Mouse (Mus musculus): ENCODE results near the gene Cetn4.

Cetn4 gene

DNA sequence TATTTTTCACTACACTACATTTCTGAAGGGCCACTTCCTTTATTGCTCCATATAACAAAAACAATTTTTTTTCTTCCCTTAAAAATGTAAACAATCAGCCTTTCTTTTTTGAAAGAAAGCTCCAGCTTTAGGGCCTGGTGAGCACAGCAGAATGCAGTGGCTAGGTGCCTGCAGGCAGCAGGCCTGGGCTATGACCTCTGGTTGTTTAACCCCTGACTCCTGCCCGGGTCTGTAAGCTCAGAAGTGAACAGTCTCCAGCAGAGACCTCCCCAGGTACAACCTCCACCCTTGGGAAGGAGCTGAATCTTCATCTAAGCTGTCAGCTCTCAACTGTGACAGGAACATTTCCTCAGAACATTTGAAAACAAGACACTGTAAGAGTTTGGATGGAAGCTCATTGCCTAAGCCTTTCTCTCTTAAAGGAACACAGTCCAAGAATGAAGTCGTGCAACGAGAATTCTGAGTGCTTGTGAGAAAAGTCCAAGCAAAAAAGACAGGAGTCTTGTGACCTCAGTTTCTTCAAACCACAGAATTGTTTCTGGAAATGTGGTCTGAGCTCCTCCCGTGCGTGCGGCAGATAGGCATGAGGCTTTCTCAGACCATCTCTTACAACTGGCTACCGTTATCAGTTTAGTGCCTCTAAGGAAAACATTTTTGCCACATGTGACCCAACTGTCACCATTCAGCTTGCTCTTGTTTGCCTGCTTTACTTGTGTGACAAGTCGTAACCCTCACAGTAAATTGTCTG is 8.9 kb downstream of the Cetn4 start:
- in situ Hi-C loops (cut with MboI, MseI) = loop anchor here (25.0 kb wide), 1 partner anchor 359 kb away; no protein-coding TSS in a partner anchor

DNA sequence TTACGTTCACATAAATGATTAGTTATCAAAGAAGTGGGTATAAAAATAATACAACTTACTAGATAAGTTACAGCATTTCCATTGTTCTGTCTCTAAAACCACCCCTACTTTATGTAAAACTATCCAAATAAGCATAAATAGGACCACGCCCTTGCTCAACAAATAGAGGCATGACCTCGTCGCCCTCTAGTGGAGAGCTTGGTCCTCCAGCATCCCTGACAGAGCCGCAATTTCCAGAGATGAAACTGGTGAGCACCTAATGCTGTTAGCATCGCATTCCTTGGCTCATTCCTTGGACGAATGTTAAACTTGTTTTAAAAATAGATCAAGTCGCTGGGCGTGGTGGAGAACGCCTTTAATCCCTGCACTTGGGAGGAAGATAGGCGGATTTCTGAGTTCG is 9.8 kb downstream of the Cetn4 start:
- in situ Hi-C loops (cut with MboI, MseI) = loop anchor here (25.0 kb wide), 1 partner anchor 360 kb away; no protein-coding TSS in a partner anchor

DNA sequence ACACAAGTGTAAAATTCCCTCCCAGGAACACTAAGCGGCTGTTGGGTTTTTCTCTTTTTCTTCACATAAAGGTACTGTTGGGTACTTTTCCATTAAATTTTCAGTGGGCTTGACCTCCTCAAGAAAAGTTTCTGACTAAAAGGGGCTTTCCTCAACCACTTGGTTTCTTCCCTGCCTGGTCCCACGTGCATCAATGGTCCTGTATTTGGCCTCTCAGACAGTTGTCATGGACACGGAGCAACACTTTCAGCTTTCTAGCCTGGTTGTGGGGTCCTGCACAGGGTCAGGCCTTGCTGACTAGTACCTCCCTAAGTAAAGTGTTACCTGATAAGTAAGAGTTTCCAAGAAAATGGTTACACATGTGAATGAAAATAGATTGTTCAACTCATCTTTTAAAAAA is 13.0 kb downstream of the Cetn4 start:
- in situ Hi-C loops (cut with MboI, MseI) = loop anchor here (5.0 kb wide), 1 partner anchor 92 kb away; no protein-coding TSS in a partner anchor

DNA sequence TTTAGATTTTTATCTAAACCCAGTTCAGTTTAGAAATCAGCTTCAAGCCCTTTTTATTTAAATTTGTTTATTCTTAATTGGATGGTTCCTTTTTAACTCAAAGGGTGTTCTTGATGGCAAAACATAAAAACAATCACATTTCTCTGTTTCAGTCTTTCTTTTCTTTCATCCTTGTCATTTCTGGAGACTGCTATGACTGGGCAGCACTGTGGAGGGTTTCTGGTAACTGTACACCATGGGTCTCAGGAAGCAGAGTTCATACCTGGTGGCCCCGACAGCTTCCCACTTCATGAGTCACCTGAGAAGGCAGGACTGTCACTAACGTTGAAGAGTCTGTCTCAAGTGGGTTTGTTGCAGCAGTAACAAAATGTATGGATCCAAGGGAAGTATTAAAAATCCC is 19.9 kb downstream of the Cetn4 start:
- in situ Hi-C loops (cut with MboI, MseI) = no loop called here

DNA sequence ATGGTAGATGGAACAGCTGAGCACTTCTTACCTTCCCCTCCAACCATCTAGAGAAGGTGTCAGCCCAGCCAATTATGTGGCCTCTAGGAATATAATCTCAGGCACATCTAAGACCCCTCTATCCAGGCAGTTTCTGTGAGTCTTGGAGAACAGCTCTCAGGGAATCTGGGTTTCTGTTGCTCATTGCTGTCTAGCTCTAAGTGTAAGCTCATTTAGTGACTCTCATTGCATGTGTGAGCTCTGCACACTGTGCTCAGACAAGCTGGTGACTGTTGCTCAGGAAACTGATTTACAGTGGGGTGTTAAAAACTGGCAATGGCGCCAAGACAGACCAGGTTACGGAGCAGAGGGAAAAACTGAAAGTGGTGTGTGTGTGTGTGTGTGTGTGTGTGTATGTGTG is 20.6 kb downstream of the Cetn4 start:
- in situ Hi-C loops (cut with MboI, MseI) = no loop called here

DNA sequence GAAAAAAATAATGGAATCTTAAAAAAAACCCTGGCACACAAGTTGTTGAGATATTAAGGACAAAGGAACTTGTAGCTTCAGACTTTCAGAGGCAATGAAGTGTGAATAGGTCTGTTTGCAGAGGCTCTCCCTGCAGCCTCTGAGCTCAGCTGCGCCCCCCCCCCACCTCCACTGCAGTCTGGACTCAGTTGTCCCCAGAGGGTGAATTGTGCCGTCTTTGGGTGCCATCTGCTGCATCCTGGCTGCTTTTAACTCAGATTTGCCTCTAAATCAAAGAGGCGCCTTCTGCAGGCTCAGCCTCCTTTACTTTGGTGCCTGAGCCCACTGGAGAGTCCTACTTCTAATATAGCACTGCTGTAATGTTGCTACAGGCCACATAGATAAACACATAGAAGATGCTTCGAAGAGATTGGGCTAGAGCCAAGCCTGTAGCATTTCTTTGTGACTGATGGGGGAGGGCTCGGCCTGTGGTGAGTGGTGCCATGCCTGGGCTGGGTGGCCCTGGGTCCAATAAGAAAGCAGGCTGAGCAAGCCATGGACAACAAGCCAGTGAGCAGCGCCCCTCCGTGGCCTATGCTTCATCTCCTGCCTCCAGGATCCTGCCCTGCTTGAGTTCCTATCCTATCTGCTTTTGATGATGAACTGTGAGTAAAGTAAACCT is 21.5 kb downstream of the Cetn4 start:
- in situ Hi-C loops (cut with MboI, MseI) = no loop called here

DNA sequence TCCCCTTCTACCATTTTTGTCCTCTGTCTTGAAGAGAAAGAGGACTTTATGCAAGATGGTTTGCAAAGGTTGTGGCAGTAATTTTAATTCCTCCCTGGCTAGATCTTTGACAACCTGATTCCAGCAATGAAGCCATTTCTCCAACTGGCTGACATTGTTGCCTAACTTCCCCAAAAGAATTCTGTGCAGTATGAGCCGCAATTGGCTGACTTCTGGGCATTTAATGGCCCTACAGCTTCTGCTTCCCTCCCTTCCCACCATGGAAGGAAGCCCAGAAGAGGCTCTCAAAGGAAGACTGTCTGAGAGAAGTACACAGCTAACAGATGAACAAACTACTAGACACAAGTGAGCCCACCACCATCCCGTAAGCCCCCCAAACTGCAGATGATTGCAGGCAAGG is 23.3 kb downstream of the Cetn4 start:
- in situ Hi-C loops (cut with MboI, MseI) = no loop called here

DNA sequence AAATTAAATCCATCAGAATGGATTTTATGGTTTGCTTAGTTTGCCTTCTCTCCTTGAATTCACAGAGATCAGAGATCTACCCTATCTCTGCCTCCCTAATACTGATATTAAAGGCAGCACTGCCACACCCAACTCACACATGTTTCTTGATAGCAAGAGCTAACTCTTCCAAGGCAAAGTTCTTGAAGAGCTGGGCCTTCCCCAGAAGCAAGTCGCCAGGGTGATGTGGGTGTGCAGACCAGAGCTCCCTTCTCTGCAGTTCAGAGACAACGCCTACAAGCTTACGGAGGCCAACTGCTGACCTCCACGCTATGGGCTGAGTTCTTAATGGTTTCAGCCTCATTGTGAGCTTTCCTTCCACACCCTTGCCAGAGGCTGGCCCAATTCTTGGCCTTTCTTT is 29.3 kb downstream of the Cetn4 start:
- in situ Hi-C loops (cut with MboI, MseI) = loop anchor here (5.0 kb wide), 1 partner anchor 151 kb away; no protein-coding TSS in a partner anchor

DNA sequence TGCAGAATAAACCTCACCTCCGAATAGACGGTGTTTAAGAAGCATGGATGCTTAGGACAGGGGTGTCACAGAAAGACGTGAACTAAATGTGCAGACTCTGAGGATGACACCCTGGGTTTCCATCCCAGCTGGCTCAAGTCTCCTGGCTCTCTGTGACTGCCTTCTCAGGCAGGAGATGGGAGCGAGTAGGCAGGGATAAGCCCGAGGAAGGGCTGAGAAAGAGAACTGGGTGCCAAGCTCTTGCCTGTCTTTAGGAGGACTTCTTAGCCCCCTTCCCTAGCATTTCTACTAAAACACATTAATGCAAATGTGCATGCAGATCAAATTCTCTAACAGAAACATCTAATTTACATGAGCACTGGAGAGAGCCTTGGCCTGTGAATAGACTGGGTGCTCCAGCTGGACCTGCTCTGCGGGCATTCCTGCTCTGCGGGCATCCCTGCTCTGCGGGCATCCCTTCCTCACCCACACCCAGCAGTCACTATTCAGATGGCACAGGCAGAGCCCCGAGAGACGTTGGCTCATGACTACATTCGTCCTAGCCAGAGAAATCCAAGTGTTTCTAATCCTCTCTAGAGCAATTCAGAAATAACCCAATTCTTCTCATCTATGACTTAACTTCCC is 30.1 kb downstream of the Cetn4 start:
- in situ Hi-C loops (cut with MboI, MseI) = loop anchor here (5.0 kb wide), 1 partner anchor 150 kb away; no protein-coding TSS in a partner anchor

DNA sequence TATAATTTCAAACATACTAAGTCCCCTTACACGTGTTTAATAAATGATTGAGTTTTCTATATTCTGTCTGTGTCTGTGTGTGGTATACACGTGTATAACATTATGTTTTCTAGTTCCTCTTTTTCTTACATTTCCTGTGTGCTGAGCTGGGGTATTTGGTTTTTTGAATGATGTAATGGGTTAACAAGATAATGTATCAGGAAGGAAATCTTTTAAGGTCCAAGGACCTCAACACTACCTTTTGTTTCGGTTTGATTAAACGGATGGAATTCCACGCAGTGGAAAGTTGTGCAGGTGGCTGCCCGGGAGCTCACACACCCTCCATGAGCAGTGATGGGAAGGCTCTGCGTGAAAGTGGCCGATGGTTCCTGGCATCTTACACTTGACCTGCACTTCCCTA is 31.6 kb downstream of the Cetn4 start:
- in situ Hi-C loops (cut with MboI, MseI) = loop anchor here (5.0 kb wide), 1 partner anchor 149 kb away; no protein-coding TSS in a partner anchor

DNA sequence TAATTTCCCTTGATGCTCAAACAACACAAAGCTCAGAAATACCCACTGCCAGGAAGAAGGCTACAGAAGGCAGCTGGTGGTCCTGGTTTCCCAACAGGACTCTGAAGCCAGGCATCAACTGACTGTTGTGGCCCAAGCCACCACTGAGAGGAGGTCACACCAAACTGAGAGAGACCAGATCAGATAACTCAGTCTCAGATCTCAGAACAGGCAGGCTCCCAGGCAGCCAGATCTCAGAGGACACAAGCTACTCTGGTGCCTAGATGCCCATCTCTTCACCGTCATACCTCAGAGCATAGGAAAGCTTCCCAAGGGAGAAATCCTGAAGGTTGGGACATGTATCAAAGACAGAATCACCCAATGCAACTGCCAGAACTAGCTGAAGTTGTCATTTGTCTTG is 32.3 kb downstream of the Cetn4 start:
- in situ Hi-C loops (cut with MboI, MseI) = loop anchor here (5.0 kb wide), 1 partner anchor 148 kb away; no protein-coding TSS in a partner anchor

DNA sequence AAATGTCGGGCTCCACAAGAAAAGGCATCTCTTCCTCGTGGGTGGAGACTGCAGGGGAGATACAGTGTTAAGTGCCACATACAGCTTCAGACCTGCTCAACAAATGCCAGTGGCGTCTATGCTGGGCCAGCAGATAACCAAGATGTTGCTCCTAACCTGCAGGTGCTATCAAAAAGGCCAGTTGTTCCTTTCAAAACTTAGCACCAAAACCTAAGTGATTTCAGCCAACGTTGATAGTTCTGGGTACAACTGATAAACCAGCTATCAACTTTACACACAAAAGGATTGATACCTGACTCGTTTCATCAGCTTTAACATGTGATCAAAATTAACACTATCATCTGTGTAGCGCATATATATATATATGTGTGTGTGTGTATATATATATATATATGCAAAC is 37.8 kb downstream of the Cetn4 start:
- in situ Hi-C loops (cut with MboI, MseI) = no loop called here

DNA sequence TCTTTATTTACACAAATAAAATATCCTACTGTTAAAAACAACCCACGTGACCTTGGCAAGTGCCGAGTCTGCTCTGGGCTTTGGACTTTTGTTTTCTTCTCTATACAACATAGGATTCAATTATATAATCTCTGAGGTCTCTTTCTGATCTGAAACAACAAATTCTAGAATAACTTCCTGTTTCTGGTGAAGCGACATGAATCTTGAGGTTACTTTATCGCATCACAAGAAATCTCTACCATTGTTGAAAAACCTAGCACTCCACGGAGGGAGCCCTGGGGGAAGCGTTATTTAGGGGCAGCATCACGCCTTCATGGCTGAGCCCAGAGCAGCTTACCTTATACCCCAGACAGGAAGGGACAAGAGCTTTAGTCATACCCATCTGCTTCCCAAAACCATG is 39.4 kb downstream of the Cetn4 start:
- in situ Hi-C loops (cut with MboI, MseI) = no loop called here

DNA sequence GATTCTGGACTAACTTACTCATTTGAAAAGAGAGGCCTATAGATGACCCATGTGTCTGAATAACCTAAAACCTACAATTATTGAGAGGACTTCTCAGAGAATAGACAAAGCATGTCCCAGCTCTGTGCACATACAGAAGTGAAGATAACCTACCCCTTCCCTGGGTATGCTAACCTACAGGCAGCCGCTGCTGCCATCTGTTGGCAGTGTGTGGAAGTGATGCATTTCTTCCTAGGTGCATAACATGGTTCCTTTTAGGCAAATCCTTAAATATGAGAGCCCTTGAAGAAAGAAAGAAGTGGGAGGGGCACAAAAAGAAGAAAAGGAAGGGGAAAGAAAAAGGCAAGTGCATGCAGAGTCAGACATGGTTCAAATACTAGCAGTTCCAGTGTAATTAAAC is 41.3 kb downstream of the Cetn4 start:
- in situ Hi-C loops (cut with MboI, MseI) = no loop called here

DNA sequence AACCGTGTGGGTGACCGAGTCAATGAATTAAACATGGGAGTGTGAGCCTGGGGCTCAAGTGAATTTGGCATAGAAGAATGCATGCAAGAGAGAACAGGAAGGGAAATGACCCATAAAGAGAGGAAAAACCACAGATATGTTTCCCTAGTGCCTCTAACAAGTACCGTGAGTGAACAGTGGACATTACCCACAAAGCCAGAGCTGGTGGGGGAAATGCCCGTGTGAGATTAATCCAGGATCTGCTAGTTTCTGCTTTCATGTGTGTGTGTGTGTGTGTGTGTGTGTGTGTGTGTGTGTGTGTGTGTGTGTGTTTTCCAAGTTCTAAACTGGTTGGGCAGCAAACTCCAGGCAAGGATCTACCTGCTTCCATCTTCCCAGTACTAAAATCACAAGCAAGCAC is 42.6 kb downstream of the Cetn4 start:
- in situ Hi-C loops (cut with MboI, MseI) = loop anchor here (5.0 to 10.0 kb wide), 2 partner anchors 38 to 65 kb away; partner anchors contain the start of gene Il21

DNA sequence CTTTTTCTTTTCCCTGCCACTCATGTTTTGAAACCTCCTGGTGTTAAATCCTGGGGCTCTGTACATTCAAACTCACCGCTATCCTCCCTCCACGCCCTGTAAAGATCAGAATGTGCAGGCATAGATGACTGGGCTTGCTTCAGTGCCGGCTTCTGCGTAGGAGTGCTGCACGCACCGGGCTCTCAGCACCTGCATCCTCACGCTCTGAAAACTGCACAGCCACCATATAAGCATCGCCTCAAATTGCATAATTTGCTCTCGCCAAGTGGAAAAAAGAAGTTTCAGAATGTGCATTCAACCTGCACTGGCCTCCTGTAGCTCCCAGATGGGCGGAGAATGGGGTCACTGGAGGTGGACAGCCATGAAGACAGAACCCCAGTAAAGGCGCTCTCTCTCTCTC is 44.2 kb downstream of the Cetn4 start:
- in situ Hi-C loops (cut with MboI, MseI) = loop anchor here (5.0 to 10.0 kb wide), 2 partner anchors 36 to 64 kb away; partner anchors contain the start of gene Il21

DNA sequence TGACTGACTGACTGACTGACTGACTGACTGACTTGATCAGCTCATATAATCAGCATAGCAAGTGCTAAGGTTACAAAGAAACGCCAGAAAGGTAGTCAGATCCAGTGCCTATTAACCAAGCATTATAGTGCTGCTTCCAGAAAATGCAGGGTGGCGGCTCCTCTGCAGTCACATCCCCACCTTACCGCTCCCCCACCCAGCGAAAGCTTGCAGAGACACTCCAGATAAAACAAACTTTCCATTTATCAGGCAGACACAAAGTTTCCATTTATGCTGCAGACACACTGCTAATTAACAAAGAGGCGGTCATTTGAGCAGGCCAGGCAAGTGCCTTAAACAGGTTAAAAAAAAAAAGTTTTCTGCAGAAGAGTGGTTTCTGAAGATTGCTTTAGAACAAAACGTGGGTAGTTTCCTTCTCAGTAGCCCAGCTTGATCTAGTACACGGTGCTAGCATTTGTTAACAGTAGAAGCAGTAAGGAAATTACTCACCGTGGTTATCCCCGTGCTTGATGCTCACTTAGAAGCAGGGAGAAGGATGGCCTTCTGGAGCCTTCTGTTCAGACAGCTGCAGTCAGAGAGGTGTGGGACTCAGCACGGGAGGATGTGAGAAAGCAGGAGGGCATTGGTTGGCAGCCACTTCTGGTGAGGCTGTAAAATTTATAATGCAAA is 53.0 kb downstream of the Cetn4 start:
- in situ Hi-C loops (cut with MboI, MseI) = loop anchor here (10.0 kb wide), 1 partner anchor 905 kb away; no protein-coding TSS in a partner anchor

DNA sequence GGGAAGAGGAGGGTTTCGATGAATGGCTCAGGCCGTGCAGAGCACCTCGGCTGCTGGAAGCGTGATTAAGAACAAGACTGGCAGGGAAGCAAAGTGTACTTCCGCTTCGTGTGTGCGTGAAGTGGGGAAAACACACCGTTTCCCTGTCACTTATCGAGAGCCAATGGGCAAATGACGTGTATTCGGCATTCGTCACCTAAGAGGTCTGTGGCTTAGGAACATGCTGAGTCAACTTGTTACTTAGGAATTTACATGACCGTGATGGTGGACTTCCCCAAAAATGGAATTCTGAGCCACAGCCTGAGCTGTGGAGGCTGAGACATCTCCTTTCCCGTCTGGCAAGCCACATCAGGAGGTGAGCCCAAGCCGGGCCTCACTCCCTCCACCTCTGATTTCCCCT is 54.7 kb downstream of the Cetn4 start:
- in situ Hi-C loops (cut with MboI, MseI) = loop anchor here (10.0 kb wide), 1 partner anchor 903 kb away; no protein-coding TSS in a partner anchor

Measured in T-helper 2 cell (primary cell).